Mouse (Mus musculus): Measurements from ENCODE around the gene Havcr2.
"Not testable (repeated sequence)": the region's sequence is repeated elsewhere in the genome, so short reads cannot be mapped to it uniquely, and the experiment has no call there.

Gene Havcr2

DNA sequence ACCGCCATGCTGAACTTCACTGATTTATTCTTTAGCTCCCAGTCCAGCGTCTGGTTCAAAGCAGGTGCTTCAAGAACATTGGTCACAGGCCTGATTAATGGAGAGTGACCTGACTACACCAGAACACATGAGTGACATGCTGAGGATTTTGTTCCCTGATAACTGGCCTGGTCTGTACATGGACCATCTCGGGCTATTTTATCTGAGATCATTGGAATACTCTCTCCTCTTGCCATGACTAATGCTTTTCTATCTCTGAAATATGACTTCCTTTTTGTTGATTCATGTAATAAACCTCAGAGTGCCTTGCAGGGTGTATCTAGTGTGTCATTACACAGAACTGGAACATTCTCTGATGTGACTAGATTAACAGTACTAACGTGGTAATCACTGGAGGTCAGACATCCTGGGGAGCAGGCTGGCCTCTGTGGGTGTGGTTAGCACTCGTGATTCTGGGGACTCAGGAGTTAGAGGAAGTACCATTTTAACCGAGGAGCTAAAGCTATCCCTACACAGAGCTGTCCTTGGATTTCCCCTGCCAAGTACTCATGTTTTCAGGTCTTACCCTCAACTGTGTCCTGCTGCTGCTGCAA is at the start of gene Havcr2:
Gene Havcr2 (plus strand): TSS at position 483 of the 593 bp plus-strand sequence.
- DNase-seq (ENCODE audit: low spot score in 2 of 2) = no peak

- DNase-seq (ENCODE audit: low spot score in 2 of 2) = no peak
Measured at GRCm38 (mm10) chr11:46404986-46405385, 49.7 kb upstream of the Havcr2 start.

DNA sequence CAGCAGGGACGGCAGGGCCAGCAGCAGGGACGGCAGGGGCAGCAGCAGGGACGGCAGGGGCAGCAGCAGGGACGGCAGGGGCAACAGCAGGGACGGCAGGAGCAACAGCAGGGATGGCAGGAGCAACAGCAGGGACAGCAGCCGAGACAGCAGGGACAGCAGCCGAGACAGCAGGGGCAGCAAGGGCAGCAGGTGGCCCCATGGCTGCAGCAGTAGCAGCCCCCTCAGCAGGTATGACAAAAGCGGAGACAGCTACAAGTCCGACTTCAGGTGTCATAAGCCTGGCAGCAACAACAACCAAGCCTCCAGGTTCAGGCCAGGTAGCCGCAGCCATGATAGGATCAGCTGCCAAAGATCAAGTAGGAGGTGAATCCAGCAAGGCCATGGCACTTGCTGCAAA is 48.0 kb upstream of the Havcr2 start:
- DNase-seq (ENCODE audit: low spot score in 2 of 2) = no peak

- DNase-seq (ENCODE audit: low spot score in 2 of 2) = no peak
Measured at GRCm38 (mm10) chr11:46410018-46410563, 44.6 kb upstream of the Havcr2 start.

GRCm38 (mm10) chr11:46418438-46418837 is 36.3 kb upstream of the Havcr2 start:
- no peak for DNase-seq (ENCODE audit: low spot score in 2 of 2)

DNA sequence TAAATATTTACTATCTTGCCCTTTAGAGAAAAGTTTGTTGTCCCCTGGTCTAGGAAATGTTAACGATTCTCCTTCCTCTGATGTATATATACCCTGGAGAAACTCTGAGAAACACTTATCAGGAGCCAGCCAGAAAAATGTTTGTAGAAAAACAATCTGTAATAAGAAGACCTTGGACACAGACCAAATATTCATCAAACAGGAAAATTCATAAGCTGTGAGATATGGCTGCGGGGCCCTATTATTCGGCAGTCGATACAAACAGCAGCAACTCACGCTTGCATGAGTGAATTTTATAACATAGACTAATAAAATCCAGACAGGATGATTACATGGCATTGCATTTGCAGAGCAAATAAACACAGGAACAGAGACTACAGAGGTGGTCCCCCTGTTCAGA is 35.9 kb upstream of the Havcr2 start:
- no peak for DNase-seq (ENCODE audit: low spot score in 2 of 2)

GRCm38 (mm10) chr11:46421086-46421888 is 33.4 kb upstream of the Havcr2 start:
- DNase-seq (ENCODE audit: low spot score in 2 of 2) = no peak

DNA sequence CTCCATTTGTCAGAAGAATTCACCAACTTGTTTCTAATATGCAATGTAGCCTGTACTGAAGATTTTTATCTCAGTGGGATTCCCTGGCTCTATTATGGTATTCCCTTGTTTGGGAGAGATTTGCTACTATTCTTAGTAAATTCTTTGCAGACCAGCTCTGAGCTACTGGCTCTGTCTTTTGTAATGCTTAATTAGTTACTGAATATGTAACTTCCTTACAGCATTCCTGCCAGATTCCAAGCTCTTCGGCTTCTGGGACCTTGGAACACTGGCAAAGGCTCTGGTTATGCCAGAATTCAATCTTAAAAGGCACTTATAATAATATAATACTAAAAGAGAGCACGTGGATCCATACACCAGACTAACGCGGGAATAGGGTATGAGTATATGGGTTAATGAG is 26.6 kb upstream of the Havcr2 start:
- DNase-seq (ENCODE audit: low spot score in 2 of 2) = not testable (repeated sequence)

DNA sequence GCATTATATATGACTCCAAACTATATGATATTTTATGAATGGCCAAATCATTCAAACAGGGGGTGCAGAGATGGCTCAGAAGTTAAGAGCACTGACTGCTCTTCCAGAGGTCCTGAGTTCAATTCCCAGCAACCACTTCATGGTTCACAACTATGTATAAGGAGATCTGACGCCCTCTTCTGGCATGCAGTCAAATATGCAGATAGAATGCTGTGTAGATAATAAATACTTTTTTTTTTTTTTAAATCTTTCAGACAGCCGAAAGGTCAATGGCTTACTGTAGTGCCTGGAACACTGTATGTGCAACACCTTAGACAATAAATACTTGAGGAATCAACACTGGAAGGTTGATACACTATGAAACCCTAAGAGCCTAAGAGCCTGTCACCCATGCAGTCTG is 24.6 kb upstream of the Havcr2 start:
- no peak for DNase-seq (ENCODE audit: low spot score in 2 of 2)

GRCm38 (mm10) chr11:46431129-46431528 is 23.6 kb upstream of the Havcr2 start:
- DNase-seq (ENCODE audit: low spot score in 2 of 2) = peak; percentile 20 to 39

DNA sequence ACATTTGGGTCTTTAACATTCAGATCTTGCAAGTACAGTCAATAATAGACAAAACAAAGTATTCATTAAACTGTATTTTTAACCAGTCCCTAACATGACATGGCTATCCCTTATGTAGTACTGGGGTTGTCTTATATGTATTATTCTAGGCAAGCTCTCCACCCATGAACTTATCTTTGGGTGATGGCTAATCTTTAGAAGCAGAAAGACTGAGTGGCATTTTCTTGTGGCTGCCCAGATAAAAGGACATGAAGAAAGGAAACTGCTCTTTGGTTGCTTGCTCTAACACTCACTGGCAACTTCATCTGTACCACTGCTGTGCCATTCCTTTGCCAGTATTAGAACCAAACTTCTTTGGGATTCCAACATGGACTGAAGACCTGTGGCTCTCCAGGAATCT is 19.4 kb upstream of the Havcr2 start:
- no peak for DNase-seq (ENCODE audit: low spot score in 2 of 2)

- DNase-seq (ENCODE audit: low spot score in 2 of 2) = peak; percentile 78 to 91
Measured at GRCm38 (mm10) chr11:46436760-46437458, 17.8 kb upstream of the Havcr2 start, which contains the start of gene Med7. Gene Med7, plus strand, starts transcription at chr11:46436925.

DNA sequence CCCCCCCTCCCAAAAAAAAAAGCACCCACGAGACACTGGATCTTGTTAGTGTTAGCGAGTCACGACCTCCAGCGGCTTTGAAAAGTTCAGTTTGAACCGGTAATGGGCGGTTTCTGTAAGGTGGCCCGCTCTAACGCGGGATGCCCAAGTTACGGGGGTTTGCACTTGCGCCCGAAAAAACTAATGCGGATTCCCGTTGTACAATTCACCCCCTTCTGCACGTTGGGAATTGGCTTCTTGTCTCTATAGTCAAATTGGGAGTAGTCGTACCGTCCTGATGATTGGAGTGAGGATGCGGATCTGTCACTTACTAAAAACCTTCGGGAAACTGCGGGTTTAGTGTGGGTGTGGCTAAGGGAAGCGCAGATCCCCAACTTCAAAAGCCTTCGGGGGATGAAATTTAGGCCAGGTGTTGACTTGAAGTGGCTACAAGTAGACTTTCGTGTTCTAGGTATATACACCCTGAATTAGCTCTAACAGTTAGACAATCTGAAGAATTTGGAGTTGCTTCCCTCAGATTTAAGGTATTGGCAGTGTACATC is 17.2 kb upstream of the Havcr2 start:
- DNase-seq (ENCODE audit: low spot score in 2 of 2) = peak in 1 of 2 experiments; percentile 18

DNA sequence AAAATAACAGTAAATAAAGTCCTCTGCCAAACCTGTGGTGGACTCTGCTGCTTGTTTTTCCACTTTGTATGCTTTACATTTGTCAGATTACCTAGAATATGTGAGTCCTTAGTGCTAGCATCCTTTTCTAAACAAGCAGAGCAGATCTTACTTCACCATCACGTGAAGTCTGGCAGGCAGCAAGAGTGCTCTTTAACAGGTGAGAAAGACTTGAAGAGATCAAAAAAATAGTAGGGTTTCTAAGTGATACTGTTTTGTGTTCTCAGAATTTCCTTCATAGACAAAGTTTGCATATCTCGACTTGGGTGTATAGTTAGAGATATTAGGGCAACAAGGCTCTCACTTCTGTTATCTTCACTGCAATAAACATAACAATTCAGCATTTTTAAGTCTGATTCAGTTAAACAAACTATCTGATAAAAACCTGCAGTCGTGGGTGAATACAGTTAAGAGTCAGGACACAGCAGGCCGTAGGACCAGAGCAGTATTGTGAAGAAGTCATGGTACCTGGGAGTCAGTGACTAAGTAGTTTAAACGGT is 15.7 kb upstream of the Havcr2 start:
- no peak for DNase-seq (ENCODE audit: low spot score in 2 of 2)

- DNase-seq (ENCODE audit: low spot score in 2 of 2) = no peak
Measured at GRCm38 (mm10) chr11:46441774-46442173, 13.0 kb upstream of the Havcr2 start.

GRCm38 (mm10) chr11:46443152-46443551 is 11.6 kb upstream of the Havcr2 start:
- no peak for DNase-seq (ENCODE audit: low spot score in 2 of 2)

DNA sequence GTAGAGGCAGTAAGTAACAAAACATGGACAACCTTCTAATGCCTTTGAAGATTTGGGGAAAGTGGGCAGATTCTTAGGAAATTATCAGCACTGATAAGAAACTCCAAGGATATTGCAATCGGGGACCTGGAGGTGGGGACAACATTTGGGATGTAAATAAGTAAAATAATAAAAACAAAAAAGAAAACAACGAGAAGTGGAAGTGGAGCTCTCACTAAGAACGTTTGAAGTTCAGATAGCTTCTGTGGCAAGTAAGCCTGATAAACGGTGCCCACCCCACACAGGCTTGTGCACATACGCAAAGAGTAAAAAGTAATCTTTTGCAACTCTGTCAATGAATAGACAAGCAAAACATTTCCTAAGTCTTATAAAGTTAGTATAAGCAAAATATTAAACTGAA is 10.8 kb upstream of the Havcr2 start:
- no peak for DNase-seq (ENCODE audit: low spot score in 2 of 2)

DNA sequence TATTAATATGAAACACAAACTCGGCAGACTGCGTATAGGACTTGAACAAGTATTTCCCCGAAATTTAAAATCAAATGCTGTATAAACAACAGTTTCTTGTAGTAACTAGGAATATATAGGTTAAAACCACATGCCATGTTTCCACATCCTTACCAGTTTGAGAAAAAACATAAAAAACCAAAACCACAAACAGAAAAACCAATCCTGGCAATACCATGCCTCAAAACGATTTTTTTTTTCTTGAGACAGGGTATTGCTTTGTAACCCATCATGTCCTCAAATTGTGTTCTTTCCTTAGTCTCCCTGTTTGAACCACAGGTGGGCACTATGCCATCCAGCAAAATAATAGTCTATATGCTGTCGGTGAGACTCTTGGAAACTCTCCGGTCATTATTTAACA is 8.6 kb upstream of the Havcr2 start:
- no peak for DNase-seq (ENCODE audit: low spot score in 2 of 2)

DNA sequence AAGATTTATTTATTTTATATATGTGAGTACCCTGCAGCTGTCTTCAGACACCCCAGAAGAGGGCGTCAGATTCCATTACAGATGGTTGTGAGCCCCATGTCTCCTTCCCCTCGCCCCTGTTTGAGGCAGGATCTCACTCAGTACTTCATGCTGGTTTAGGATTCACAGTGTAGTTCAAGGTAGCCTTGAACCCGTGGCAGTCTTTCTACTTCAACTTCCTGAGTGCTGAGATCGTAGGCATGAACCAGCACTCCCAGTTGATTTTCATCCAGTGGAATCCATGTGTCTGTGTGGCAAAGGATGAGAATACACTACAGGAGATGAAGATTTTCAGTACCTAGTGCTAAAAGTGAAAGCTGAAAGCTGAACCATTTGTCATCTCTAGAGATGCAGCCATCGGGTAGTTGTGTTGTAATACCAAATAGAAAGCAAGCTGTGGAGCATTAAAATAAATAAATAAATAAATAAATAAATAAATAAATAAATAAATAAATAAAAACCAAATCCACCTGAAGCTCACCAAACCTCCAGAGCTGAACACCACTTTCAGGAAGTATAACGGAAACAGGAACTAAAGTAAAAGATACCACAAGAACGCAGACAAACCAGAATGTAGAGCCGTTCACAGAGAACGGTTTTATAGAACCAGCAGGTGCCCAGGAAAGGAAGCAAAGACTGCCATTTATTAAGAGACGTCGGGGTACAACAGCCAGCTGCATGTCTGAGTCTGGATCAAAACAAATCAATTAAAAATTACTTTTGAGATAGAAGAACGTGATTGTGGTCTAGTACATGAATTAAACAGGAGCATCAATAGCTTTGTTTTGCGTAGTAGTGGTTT is 6.9 kb upstream of the Havcr2 start:
- no peak for DNase-seq (ENCODE audit: low spot score in 2 of 2)

GRCm38 (mm10) chr11:46449461-46450080 is 5.2 kb upstream of the Havcr2 start:
- no peak for DNase-seq (ENCODE audit: low spot score in 2 of 2)
